Mouse (Mus musculus): ENCODE measurements around the gene Vps36. TPM values are rescaled to one million over a fixed set of nuclear protein-coding genes. Genes with fewer than 3 reads are reported as not detected.

Vps36 gene
- polyA plus RNA-seq, 1 experiment from 2014 or later: 29.4 TPM

- no peak overlapping the region for H3K4me3 ChIP-seq (ENCODE audit: low read depth, low read length)
- no peak overlapping the region for H3K27ac ChIP-seq (replicated peaks)
- no peak overlapping the region for H3K9ac ChIP-seq (ENCODE audit: low read length)
- WGBS: 68% methylated on average over 6 of the region's 6 CpGs
- TF ChIP-seq EP300 (optimal IDR thresholded peaks at IDR 0.05) (no peak), CTCF (IDR thresholded peaks at IDR 0.05; ENCODE audit: low read depth) (no peak)
- no peaks in the 10 kb centered on the region for H3K9me3 ChIP-seq (ENCODE audit: control insufficient read depth, low read length)
- no peaks in the 10 kb centered on the region for H3K27me3 ChIP-seq (ENCODE audit: control insufficient read depth, insufficient read depth, low read length)
- H3K4me1 ChIP-seq (replicated peaks; ENCODE audit: control insufficient read depth, insufficient read depth): no peaks in the 10 kb centered on the region
- no peak overlapping the region for H3K4me2 ChIP-seq (replicated peaks; ENCODE audit: low read depth)
- no peaks in the 10 kb centered on the region for H3K36me3 ChIP-seq (ENCODE audit: control insufficient read depth, insufficient read depth, low read length)
- no peak for DNase-seq (ENCODE audit: low spot score)
- no peak for ATAC-seq (ENCODE audit: low FRiP score, low TSS enrichment)
These were observed 72.2 kb downstream of the Vps36 start for GRCm38 (mm10) chr8:22264787-22265186.

DNA sequence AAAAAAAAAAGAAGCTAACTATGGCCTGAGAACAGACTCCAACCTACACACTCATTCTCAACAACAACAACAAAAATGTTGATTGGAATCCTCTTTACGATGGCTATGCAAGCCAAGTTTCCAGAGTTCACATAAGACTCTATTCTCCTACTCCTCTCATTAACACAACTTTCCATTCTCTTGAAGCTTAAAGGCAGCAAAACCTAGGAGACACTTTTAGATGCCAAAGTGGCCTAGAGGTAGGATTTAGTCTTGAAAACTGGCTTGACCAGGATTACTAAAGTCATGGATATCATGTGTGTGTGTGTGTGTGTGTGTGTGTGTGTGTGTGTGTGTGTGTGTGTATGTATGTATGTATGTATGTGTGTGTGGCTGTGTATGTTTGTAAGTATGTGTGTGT lies 72.6 kb downstream of the Vps36 start:
- H3K27me3 ChIP-seq (ENCODE audit: control insufficient read depth, insufficient read depth, low read length): no peaks in the 10 kb centered on the region
- ATAC-seq (ENCODE audit: low FRiP score, low TSS enrichment) (no peak), DNase-seq (ENCODE audit: low spot score) (no peak)
- no peaks in the 10 kb centered on the region for H3K9me3 ChIP-seq (ENCODE audit: control insufficient read depth, low read length)
- no peak overlapping the region for H3K27ac ChIP-seq (replicated peaks)
- H3K36me3 ChIP-seq (ENCODE audit: control insufficient read depth, insufficient read depth, low read length): no peaks in the 10 kb centered on the region
- no peak overlapping the region for H3K4me3 ChIP-seq (ENCODE audit: low read depth, low read length)
- TF ChIP-seq EP300 (optimal IDR thresholded peaks at IDR 0.05): no peak
- TF ChIP-seq CTCF (IDR thresholded peaks at IDR 0.05; ENCODE audit: low read depth): no peak
- no peaks in the 10 kb centered on the region for H3K4me1 ChIP-seq (replicated peaks; ENCODE audit: control insufficient read depth, insufficient read depth)
- no peak overlapping the region for H3K4me2 ChIP-seq (replicated peaks; ENCODE audit: low read depth)
- no peak overlapping the region for H3K9ac ChIP-seq (ENCODE audit: low read length)
- 90% methylated on average over 1 of the region's 1 CpGs for WGBS

- Histone ChIP-seq H3K4me2 (replicated peaks; ENCODE audit: low read depth) (no peak overlapping the region), H3K4me1 (replicated peaks; ENCODE audit: control insufficient read depth, insufficient read depth) (no peaks in the 10 kb centered on the region), H3K27me3 (ENCODE audit: control insufficient read depth, insufficient read depth, low read length) (no peaks in the 10 kb centered on the region), H3K9ac (ENCODE audit: low read length) (no peak overlapping the region), H3K9me3 (ENCODE audit: control insufficient read depth, low read length) (no peaks in the 10 kb centered on the region), H3K36me3 (ENCODE audit: control insufficient read depth, insufficient read depth, low read length) (no peaks in the 10 kb centered on the region), H3K4me3 (ENCODE audit: low read depth, low read length) (no peak overlapping the region), H3K27ac (replicated peaks) (no peak overlapping the region)
- DNase-seq (ENCODE audit: low spot score): no peak
- ATAC-seq (ENCODE audit: low FRiP score, low TSS enrichment): no peak
- TF ChIP-seq CTCF (IDR thresholded peaks at IDR 0.05; ENCODE audit: low read depth) (no peak), EP300 (optimal IDR thresholded peaks at IDR 0.05) (no peak)
- 88% methylated on average over 3 of the region's 3 CpGs for WGBS
These were observed 74.2 kb downstream of the Vps36 start for GRCm38 (mm10) chr8:22266809-22267208.

Other genes with a start within 250 kb of the Vps36 start
- not detected in 2 replicates for gene Defb13, start 246.0 kb upstream of the Vps36 start, polyA plus RNA-seq (2015; fragmentation: Nextera tagmentation; extraction: Ambion mirVana)
- gene Fam90a1a, start 234.1 kb upstream of the Vps36 start, polyA plus RNA-seq (2015; fragmentation: Nextera tagmentation; extraction: Ambion mirVana): not detected in 2 replicates
- gene Ccdc70, start 223.0 kb upstream of the Vps36 start, polyA plus RNA-seq (2015; fragmentation: Nextera tagmentation; extraction: Ambion mirVana): not detected in 2 replicates
- gene Atp7b, start 132.5 kb upstream of the Vps36 start, polyA plus RNA-seq (2015; fragmentation: Nextera tagmentation; extraction: Ambion mirVana): 5.1 and 5.9 TPM in 2 replicates
- 14.6 and 16.1 TPM in 2 replicates for gene Alg11, start 132.1 kb upstream of the Vps36 start, polyA plus RNA-seq (2015; fragmentation: Nextera tagmentation; extraction: Ambion mirVana)
- 0.21 and 0.23 TPM in 2 replicates for gene Nek5, start 67.8 kb upstream of the Vps36 start, polyA plus RNA-seq (2015; fragmentation: Nextera tagmentation; extraction: Ambion mirVana)
- gene Nek3, start 26.4 kb upstream of the Vps36 start, polyA plus RNA-seq (2015; fragmentation: Nextera tagmentation; extraction: Ambion mirVana): 2.6 TPM in 2 replicates
- gene Ckap2, start 7.0 kb upstream of the Vps36 start, polyA plus RNA-seq (2015; fragmentation: Nextera tagmentation; extraction: Ambion mirVana): 14.7 and 17.0 TPM in 2 replicates
- 7.3 and 8.0 TPM in 2 replicates for gene Thsd1, start 34.5 kb downstream of the Vps36 start, polyA plus RNA-seq (2015; fragmentation: Nextera tagmentation; extraction: Ambion mirVana)
- gene Tpte, start 90.6 kb downstream of the Vps36 start, polyA plus RNA-seq (2015; fragmentation: Nextera tagmentation; extraction: Ambion mirVana): not detected in 2 replicates
- gene Slc25a15, start 205.8 kb downstream of the Vps36 start, polyA plus RNA-seq (2015; fragmentation: Nextera tagmentation; extraction: Ambion mirVana): 13.0 and 13.1 TPM in 2 replicates
- 38.2 and 39.1 TPM in 2 replicates for gene Mrps31, start 218.6 kb downstream of the Vps36 start, polyA plus RNA-seq (2015; fragmentation: Nextera tagmentation; extraction: Ambion mirVana)

All from stomach, postnatal 0 days (tissue).